Mouse (Mus musculus) natural killer cell, adult 2 months (primary cell): ENCODE data around the gene Rhox3a.
"Not testable (repeated sequence)": the region's sequence is repeated elsewhere in the genome, so short reads cannot be mapped to it uniquely, and the experiment has no call there.

Experiments
- DNase-seq, 2 experiments: peaks; one replicate each; pipeline ENCODE4 v3.0.0; 2022; ENCODE audit warnings: low spot score in 2 of 2

Gene Rhox3a

DNA sequence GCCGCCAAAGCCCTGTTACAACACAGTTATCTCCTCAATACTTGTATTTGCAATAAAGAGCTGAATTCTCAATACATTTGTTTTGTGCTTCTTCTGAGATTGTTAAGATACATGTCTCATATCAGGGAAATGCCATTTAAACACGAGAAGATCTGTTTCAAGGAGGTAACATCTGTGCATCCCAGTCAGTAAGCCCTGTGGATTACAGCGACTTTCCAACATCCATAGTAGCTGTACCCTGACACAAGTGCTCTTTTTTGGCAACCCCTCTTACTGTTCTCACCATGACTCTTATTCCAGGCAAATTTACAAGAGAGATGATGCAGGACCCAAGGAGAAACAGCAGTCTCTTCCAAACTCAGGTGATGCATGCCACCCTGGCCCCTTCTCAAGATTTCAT, at the start of gene Rhox3a:
Gene Rhox3a (plus strand): TSS at position 301 of the 400 bp plus-strand sequence.
- not testable (repeated sequence) for DNase-seq

DNA sequence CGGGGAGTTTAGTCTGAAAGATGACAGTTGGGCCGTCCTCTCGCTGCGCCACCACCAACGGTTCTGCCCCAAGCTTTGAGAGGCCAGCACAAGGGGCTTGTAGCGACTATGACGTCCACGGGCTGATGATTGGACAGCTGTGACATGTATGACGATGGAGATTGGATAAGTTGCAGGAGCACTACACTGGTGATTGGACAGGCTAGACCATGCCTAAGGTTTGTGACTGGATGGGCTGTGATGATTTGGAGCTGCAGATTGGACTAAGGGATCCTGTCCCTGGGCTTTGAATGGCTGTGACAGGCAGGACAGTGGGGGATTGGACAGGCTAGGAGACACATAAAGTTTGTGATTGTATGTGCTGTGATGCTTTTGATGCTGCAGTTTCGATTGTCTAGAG, 38.8 kb upstream of the Rhox3a start, which contains the start of gene Gm9:
Gene Gm9 (minus strand): TSS at position 101 of the 400 bp plus-strand sequence.
- DNase-seq, result no peak

DNA sequence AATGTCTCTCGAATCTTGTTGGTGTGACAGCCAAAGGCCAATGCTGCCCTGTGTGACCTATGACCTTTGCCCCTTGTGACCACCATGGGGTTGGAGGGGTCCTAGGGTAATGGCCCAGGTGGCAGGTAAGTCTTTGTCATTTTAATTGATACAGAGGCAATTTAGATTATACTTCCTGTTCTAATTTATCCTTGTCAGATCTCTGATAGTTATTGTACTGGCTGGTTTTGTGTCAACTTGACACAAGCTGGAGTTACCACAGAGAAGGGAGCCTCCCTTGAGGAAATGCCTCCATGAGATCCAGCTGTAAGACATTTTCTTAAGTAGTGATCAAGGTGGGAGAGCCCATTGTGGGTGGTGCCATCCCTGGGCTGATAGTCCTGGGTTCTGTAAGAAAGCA, 27.6 kb upstream of the Rhox3a start, which contains the start of gene Rhox1:
Gene Rhox1 (minus strand): TSS at position 101 of the 400 bp plus-strand sequence.
- DNase-seq, result not testable (repeated sequence)

DNA sequence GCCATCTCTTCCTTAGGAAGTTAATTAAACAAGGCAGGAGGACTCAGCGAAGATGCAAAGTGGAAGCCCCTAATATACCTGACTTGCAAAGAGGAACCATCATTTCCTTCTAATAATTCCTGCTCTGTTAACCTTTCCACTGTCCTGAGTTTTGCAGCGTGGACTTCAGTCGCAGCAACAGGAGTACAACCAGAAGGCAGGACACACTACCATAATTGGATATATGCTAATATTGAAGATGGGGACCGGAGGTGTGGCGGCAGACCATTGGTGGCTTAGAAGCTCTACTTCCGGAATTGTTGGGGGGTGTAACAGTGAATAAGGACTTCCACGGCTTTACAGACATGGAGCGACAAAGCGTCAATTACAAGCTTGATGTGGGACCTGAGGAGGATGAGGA, 5.0 kb upstream of the Rhox3a start, which contains the start of gene Rhox2a:
Gene Rhox2a (plus strand): TSS at position 301 of the 400 bp plus-strand sequence.
- not testable (repeated sequence) for DNase-seq

DNA sequence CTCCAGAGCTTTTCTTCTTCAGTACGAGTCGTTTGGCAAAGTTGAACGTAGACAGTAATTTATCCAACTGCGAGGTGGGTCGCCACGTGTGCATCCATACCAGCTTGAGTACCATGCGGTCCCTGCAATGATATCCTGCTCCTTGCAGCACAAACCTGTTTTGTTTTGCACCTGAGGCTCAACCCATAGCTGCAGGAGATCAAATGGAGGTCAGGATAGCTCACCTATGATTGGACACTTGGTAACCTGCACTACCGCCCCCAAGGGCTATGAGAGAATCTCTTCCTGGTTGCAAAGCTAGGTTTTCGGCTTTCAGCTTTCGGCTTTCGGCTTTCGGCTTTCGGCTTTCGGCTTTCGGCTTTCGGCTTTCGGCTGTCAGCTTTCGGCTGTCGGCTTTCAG, 15.3 kb downstream of the Rhox3a start, which contains the start of gene Rhox4a:
Gene Rhox4a (plus strand): TSS at position 301 of the 400 bp plus-strand sequence.
- not testable (repeated sequence) for DNase-seq
